Mouse (Mus musculus): ENCODE data around the gene Vill.

DNA sequence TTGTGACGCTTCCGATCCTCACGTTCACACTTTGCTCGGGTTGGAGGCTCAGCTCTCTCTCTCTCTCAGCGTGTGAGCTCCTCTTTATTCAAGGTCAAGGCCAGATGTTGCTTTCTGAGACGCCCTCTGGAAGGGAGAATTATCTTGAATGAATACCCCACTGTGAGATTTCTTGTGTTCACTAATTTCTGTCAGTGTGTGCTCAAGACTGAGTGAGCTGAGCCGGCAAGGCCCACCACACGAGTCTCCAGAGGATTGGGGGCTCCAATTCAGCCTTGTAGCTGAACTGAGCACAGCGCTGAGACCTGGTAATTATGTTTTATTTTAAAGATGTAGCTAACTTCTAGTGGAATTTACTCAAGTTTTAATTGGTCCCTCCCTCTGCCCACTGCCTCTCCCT, 20.0 kb upstream of the Vill start:
- TF ChIP-seq CTCF (IDR thresholded peaks at IDR 0.05; ENCODE audit: low read depth) (no peak), EP300 (IDR thresholded peaks at IDR 0.05; ENCODE audit: low read depth) (no peak)
